19 mouse cellular contexts compared by ENCODE assay signal in the genomic region with DNA sequence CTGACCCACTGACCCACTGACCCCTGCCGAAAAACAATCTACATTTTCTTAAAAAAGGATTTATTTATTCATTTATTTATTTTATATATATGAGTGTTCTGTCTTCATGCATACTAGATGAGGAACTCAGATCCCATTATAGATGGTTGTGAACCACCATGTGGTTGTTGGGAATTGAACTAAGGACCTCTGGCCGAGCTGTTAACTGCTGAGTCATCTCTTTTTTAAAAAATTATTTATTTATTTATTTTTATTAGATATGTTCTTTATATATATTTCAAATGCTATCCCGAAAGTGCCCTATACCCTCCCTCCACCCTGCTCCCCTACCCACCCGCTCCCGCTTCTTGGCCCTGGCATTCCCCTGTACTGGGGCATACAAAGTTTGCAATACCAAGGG. TPM values are rescaled to one million over a fixed set of nuclear protein-coding genes. Genes with fewer than 3 reads are reported as not detected.
A peak's percentile ranks its signal among the peaks of the same experiment; 100 is the strongest.
DNase-seq lines count a peak whose midpoint lies in the region; TF ChIP-seq lines count a peak whose summit lies in the region.
"Had no signal": no experiment of that assay in that cellular context is flagged by ENCODE, and none has a peak within 500 bp of the region (broad histone marks: within the 10 kb centered on the region; RNA-seq: fewer than 3 reads in every experiment).

No protein-coding gene starts in this region.

- H3K4me3 ChIP-seq in ES-E14 (ENCODE audit: insufficient read depth in 1 of 2, low read depth in 1 of 2, low read length in 2 of 2, poor library complexity in 1 of 2, severe bottlenecking in 1 of 2), result no peak overlapping the region
- H3K4me3 ChIP-seq: embryonic facial prominence, embryonic 13.5 days; embryonic facial prominence, embryonic 15.5 days; erythroblast, embryonic 14.5 days; forebrain, embryonic 13.5 days; forebrain, embryonic 15.5 days had no signal

- DNase-seq in heart, adult 11 months, result peak; percentile 64
- DNase-seq in heart, adult 18-20 months, result no peak
- no peak for DNase-seq in ES-E14 (ENCODE audit: low read depth, low spot score)
- DNase-seq in neural tube, embryonic 10.5 days (ENCODE audit: extremely low spot score, low spot score), result no peak
- no peak for DNase-seq in cerebellum, adult 18-20 months
- DNase-seq: adrenal gland, adult 8-10 months; adrenal gland, postnatal 14 days; cerebellum, adult 11-12 months; cerebellum, adult 8-10 months; cerebellum, adult 9-11 months; cerebellum, postnatal 14 days; cerebellum, postnatal 36 days; embryo, embryonic 11 days; forebrain, postnatal 0 days had no signal

- no peaks in the 10 kb centered on the region for H3K36me3 ChIP-seq in ES-E14 (ENCODE audit: control insufficient read depth, insufficient read depth, low read length, poor library complexity, severe bottlenecking)

- H3K27ac ChIP-seq in ES-E14 (ENCODE audit: insufficient read depth, low read depth, low read length, poor library complexity, severe bottlenecking), result no peak overlapping the region
- H3K27ac ChIP-seq: embryonic facial prominence, embryonic 13.5 days; embryonic facial prominence, embryonic 15.5 days; forebrain, embryonic 13.5 days; forebrain, embryonic 15.5 days had no signal

- no peaks in the 10 kb centered on the region for H3K9me3 ChIP-seq in ES-E14 (ENCODE audit: control insufficient read depth, insufficient read depth, low read depth, low read length)
- H3K9me3 ChIP-seq: embryonic facial prominence, embryonic 13.5 days; embryonic facial prominence, embryonic 15.5 days; forebrain, embryonic 13.5 days; forebrain, embryonic 15.5 days had no signal

- no peak overlapping the region for H3K9ac ChIP-seq in ES-E14 (ENCODE audit: insufficient read depth, low read depth, low read length, poor library complexity, severe bottlenecking)
- H3K9ac ChIP-seq: embryonic facial prominence, embryonic 13.5 days; embryonic facial prominence, embryonic 15.5 days; forebrain, embryonic 13.5 days; forebrain, embryonic 15.5 days; forebrain, postnatal 0 days had no signal

- peaks cover 2 to 6% of the 10 kb centered on the region in 2 experiments; a peak in 2 of 4 replicates for H3K4me1 ChIP-seq in ES-E14 (ENCODE audit: control insufficient read depth in 2 of 2, insufficient read depth in 2 of 2, low read length in 2 of 2, poor library complexity in 1 of 2)
- H3K4me1 ChIP-seq: embryonic facial prominence, embryonic 13.5 days; embryonic facial prominence, embryonic 15.5 days; forebrain, embryonic 13.5 days; forebrain, embryonic 15.5 days had no signal

- in situ Hi-C loops in ES-E14 (cut with MboI; ENCODE audit: low sequenced_read_pairs in 2 of 2, unreplicated experiment in 2 of 2), result no loop called here

TF ChIP-seq in ES-E14, 5 proteins besides CTCF, POLR2A, EP300 and RAD21:
- TF ChIP-seq MAFK (IDR thresholded peaks at IDR 0.05; ENCODE audit: insufficient read depth, low read depth, low read length) (peak; percentile 89), CHD2 (IDR thresholded peaks at IDR 0.05; ENCODE audit: low read depth, low read length) (no peak), ZNF384 (IDR thresholded peaks at IDR 0.05; ENCODE audit: low read depth, low read length) (no peak), HCFC1 (IDR thresholded peaks at IDR 0.05; ENCODE audit: borderline replicate concordance, insufficient read depth, low read length) (no peak), ZC3H11A (IDR thresholded peaks at IDR 0.05; ENCODE audit: borderline replicate concordance, low read depth, low read length) (no peak)

RNA-seq across cellular contexts. Expression of a gene that starts 13.6 kb away (rescaled TPM):
- total RNA-seq in heart, adult 18-20 months (2021), result 10 to 100 TPM; 11.5 to 12.4 TPM
- total RNA-seq in ES-E14 (2012; rRNA removed), result 4.8 and 5.1 TPM in 2 replicates

RNA-seq across cellular contexts. Expression of a gene that starts 16.8 kb away (rescaled TPM):
- 10 to 100 TPM; 61.7 to 65.4 TPM for total RNA-seq in heart, adult 18-20 months (2021)
- total RNA-seq in ES-E14 (2012; rRNA removed), result 1,847 and 2,038 TPM in 2 replicates

RNA-seq across cellular contexts. Expression of a gene that starts 37.2 kb away (rescaled TPM):
- total RNA-seq in heart, adult 18-20 months (2021), result 10 to 100 TPM; 93.5 to 93.8 TPM
- total RNA-seq in ES-E14 (2012; rRNA removed), result 39.3 and 41.4 TPM in 2 replicates

Comparison
In these comparisons a context has a peak if more than half of its experiments do, and no peak if none do; other contexts are left out.
1. RNA of a gene that starts 16.8 kb away (total RNA-seq): 1,847 to 2,038 TPM in ES-E14; 61.7 to 65.4 TPM in heart, adult 18-20 months; every median in the first group is over 10 times any median in the second.